Mouse (Mus musculus) brain, embryonic 14.5 days (tissue): ENCODE measurements at regions not wholly inside any gene's neighbourhood (a gene's known extent, or its start where the extent isn't known, plus 50 kb on each side); places are given as distances from the start of the nearest gene placed in this dataset.

Experiments used
- CTCF ChIP-seq: fragments of 200-500 bp; IDR thresholded peaks from 2 replicates; pipeline ENCODE4 v1.5.1; 2012; ENCODE audit warnings: inconsistent platforms, mild to moderate bottlenecking, moderate library complexity, borderline replicate concordance; ENCODE audit not compliant: insufficient read depth, insufficient read length; ENCODE audit errors: extremely low read depth
- POLR2A ChIP-seq: fragments of 200-500 bp; IDR thresholded peaks from 2 replicates; pipeline ENCODE4 v1.6.1; 2012; ENCODE audit warnings: mild to moderate bottlenecking, inconsistent platforms, borderline replicate concordance; ENCODE audit not compliant: poor library complexity, insufficient read depth, insufficient read length, severe bottlenecking; ENCODE audit errors: extremely low read depth

- TF ChIP-seq CTCF (no peak), POLR2A (no peak)
Measured at GRCm38 (mm10) chr12:21496974-21497373, 79.5 kb upstream of the Ywhaq start.
